Mouse (Mus musculus) pancreas, adult 10 weeks (tissue): Measurements from ENCODE around the gene Psmd9. TPM values are rescaled to one million over a fixed set of nuclear protein-coding genes. Genes with fewer than 3 reads are reported as not detected.

Experiments used
- polyA plus RNA-seq: library from polyadenylated mRNA; stranded (reverse); fragments of 350-450 nt; fragmentation: Illumina TruSeq; extraction: RNeasy Lipid Tissue Mini Kit (QIAGEN cat#74804); gene quantifications from one replicate; pipeline ENCODE4 v1.2.3, GENCODE M21; 2015; ENCODE audit warnings: low read depth, low replicate concordance; ENCODE audit not compliant: insufficient read depth

Gene Psmd9
- polyA plus RNA-seq: 3.7 TPM

GRCm38 (mm10) chr5:123169284-123169683 is at the start of gene Psmd9:
Gene Psmd9 (plus strand): TSS chr5:123169413.

GRCm38 (mm10) chr5:123132308-123133071 is 36.7 kb upstream of the Psmd9 start, which contains the start of gene Rhof:
Gene Rhof (minus strand): TSS chr5:123132692.

GRCm38 (mm10) chr5:123142161-123143157 is 26.8 kb upstream of the Psmd9 start, which contains the start of gene Setd1b:
Gene Setd1b (plus strand): TSS chr5:123142193.

GRCm38 (mm10) chr5:123182651-123183050 is 13.4 kb downstream of the Psmd9 start, which contains the start of gene Hpd:
Gene Hpd (minus strand): TSS chr5:123182727.

GRCm38 (mm10) chr5:123251834-123252233 is 82.6 kb downstream of the Psmd9 start, which contains the start of gene Wdr66:
Gene Wdr66 (plus strand): TSS chr5:123252102.

Other genes with a start within 250 kb of the Psmd9 start
- 4.5 TPM for gene Kdm2b, start 179.6 kb upstream of the Psmd9 start, polyA plus RNA-seq
- gene Orai1, start 154.3 kb upstream of the Psmd9 start, polyA plus RNA-seq: 4.7 TPM
- not detected for gene Morn3, start 122.4 kb upstream of the Psmd9 start, polyA plus RNA-seq
- gene Tmem120b, start 101.0 kb upstream of the Psmd9 start, polyA plus RNA-seq: 7.0 TPM
- gene Rhof, start 36.7 kb upstream of the Psmd9 start, polyA plus RNA-seq: 0.18 TPM
- 5.8 TPM for gene Setd1b, start 27.2 kb upstream of the Psmd9 start, polyA plus RNA-seq
- gene Hpd, start 13.3 kb downstream of the Psmd9 start, polyA plus RNA-seq: not detected
- gene Wdr66, start 82.7 kb downstream of the Psmd9 start, polyA plus RNA-seq: 2.9 TPM
- gene Bcl7a, start 174.4 kb downstream of the Psmd9 start, polyA plus RNA-seq: 3.8 TPM
- 12.6 TPM for gene Mlxip, start 225.4 kb downstream of the Psmd9 start, polyA plus RNA-seq